Mouse (Mus musculus): ENCODE measurements around the gene Ifitm5. TPM values are rescaled to one million over a fixed set of nuclear protein-coding genes. Genes with fewer than 3 reads are reported as not detected.
"Not testable (repeated sequence)": the region's sequence is repeated elsewhere in the genome, so short reads cannot be mapped to it uniquely, and the experiment has no call there.

Ifitm5 gene
- total RNA-seq (2022) = 1 to 10 TPM; 1.1 to 2.7 (median 1.9) TPM

DNA sequence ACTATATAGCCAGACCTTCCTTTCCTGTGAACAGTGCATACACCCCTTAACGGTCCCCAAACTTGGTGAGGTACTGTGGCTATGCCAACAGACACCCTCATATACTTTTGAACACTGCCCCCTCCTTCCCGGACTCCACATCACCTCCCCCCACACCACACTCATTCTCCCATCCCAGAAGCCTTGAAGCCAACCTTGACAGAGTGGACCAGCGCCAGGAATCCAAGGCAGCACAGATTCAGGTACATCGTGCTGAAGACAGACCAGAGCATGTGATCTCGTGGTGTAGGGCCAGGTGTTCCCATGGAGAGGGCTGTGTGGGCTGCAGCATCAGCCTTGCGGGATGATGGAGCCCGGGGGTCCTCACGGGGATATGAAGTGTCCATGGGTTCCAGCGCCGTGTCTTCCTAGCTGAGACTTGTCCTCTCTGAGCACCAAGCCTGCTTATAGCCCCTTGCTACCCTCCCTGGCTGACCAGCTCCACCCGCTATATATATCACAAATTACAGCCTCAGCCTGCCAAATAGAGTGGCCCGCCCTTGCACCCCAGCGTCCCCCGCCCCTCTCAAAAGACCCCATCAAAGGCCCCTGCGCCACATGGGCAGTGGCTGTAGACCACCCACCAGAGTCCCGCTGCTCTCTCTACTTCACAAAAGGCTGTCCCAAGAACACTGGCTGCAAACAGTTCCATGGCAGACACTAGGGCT lies at the start of gene Ifitm5:
TSS of gene Ifitm5 (minus strand) at position 468 of the 707 bp plus-strand sequence.
- no peak for DNase-seq

DNA sequence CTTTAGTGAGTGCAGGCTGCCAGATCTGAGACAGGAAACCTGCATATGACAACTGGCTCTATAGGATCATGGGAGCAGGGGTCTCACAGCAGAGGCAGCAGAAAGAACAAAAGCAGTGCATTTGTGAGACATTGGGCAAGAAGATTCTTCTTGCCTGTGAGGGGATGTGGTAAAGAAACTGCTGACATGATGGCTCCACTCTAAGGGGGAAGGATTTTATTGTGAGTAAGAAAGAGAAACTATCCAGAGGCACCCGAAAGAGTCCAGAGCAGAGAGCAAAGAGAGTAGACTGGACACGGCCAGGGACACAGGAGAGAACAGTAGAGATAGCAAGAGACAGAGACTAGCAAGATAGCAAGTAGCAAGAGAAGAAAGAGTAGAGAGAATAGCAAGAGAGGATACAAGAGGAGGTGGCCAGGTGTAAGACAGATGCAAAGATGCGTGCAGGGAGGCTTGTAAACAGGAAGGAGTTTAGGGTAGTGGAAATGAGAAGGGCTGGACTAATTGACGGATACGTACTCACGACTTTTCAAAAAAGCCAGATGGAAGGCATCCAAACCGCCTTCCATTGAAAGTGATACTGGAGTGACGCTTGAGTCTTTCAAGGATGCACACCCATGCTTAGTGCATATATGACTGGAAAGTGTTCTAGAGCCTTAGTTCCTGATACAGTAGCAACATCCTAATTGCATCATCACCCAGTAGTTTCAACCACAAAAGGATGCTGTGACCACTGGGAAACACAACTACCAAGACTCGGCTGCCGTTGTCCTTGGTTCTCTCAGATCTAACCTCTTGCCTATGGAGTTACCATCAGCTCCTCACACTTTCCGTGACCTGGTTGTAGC lies 49.0 kb upstream of the Ifitm5 start:
- no peak for DNase-seq

DNA sequence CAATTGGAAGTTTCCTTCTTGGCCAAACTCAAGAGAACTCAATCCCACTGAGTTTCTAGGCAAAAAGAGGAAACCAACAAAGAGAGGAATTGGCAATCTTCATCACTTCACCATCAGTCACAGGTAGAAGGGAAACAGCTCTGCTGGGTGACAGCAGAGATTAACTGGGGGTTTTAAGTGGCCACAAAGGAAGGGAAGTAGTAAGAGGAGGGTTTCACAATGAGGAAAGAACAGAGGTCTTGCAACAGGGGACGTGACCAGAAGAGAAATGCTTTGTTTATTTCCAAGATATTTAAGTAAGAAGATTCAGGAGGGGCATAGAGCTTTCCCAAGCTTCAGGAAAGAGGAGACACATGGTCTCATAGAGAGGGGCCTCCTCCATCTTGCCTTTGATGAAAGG lies 47.7 kb upstream of the Ifitm5 start:
- DNase-seq = no peak

GRCm38 (mm10) chr7:140991117-140991689 lies 41.1 kb upstream of the Ifitm5 start:
- no peak for DNase-seq

- no peak for DNase-seq
Observed at GRCm38 (mm10) chr7:140990622-140991021, 40.5 kb upstream of the Ifitm5 start.

DNA sequence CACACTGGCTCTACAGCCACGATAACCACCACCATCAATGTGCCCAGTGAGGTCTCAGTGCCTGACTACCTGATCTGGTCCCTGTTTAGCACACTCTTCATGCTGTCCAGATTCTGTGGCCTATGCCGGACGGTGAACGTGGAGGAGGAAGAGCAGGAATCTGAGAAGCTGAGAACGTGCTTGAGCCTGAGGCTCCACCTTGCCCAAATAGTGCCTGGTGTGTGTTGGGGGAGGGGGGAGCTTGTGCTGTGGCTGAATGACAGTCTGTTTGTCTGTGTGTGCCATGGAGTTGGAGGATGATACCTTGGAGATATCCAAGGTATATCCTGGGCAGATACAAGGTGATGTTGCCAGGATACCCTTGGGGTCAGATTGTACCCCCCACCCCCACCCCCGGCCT lies 40.1 kb upstream of the Ifitm5 start:
- DNase-seq = no peak

GRCm38 (mm10) chr7:140989022-140989421 lies 38.9 kb upstream of the Ifitm5 start:
- no peak for DNase-seq

- no peak for DNase-seq
Observed at GRCm38 (mm10) chr7:140987182-140988138, 37.4 kb upstream of the Ifitm5 start.

DNA sequence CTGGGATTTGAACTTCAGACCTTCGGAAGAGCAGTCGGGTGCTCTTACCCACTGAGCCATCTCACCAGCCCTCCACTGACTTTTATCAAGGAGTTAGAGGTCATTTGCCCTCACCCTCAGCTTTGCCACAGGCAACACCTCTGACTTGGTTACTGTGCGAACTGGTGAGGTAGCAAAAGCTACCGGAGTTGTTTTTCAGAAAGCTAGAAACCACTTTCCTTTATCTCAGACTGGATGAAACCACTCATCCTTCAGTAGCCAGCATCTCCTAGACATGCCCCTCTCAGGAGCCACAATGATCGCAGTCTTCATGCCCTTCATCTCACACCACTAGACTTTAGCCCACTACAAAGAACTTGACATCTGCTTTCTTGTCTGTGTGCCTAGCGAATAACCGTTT lies 32.9 kb upstream of the Ifitm5 start:
- DNase-seq = no peak

GRCm38 (mm10) chr7:140981704-140982103 lies 31.6 kb upstream of the Ifitm5 start:
- no peak for DNase-seq

DNA sequence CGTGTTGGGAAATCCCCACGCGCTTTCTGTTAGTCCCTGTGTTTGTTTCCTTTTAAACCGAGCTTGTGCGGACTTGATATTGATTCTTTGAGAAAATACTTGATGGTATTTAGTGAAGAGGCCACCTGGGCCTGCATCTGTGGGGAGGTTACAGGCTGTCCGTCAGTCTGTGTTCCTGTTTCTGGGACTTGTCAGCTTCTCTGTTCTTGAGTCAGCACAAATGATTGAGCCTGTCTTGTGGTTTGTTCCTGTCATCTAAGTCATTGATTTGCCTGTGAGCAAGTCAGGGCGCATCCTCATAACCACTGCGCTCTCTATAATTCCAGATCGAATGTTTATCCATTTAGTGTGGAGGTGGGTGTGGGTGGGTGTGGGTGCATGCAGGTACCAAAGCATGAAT lies 26.6 kb upstream of the Ifitm5 start:
- not testable (repeated sequence) for DNase-seq

GRCm38 (mm10) chr7:140975465-140975864 lies 25.4 kb upstream of the Ifitm5 start:
- DNase-seq = no peak

DNA sequence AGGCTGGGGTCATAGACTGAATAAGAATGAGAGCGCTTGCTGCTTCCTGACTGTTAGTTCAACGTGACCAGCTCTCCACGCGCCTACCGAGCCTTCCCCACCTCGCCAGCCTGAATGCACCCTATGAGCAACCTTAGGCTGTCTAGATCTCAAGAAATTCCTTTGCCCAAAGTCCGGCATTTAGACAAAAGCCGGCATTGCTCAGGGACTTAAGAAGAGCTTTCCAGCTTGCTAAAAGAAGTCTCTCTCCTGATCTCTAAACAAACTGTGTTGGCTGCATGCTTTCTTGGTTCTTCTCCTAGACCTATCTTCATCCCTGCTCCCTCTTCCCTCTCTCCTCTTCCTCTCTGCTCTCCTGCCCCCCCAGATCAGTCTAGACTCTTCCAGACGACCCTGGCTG lies 24.8 kb upstream of the Ifitm5 start:
- DNase-seq = no peak

DNA sequence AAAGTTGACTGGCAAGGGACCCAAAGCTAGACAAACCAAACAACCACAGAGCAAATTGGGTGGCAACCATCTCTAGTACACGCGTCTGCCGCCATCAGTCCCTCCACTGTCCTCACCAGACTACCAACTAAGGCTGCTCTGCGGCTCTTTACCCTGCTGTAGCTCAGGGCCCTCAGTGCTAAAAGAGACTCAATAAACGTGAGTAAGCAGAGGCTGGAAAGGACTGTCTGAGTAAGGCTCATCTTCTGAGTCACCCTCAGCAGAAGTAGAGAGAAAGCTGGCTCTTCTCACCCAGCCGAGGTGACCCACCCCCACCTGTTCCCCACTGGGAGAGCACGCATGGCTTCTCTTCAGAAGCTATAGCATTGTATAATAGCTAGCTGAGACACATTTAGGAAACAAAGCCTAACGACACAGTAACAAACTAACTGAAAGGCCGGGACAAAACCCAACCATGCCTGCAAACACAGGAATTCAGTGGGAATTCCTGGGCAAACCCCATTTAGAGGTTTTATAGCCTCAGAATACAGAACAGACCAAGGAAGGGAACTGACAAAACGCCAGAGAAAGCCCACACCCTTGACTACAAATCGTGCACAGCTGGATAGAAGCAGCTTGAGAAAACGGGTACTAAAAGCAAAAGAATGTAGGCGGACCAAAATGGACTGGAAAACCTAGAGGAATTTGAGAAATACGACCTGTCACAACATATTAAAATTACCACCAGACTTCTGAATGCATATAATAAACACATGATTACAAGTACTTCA lies 23.5 kb upstream of the Ifitm5 start:
- no peak for DNase-seq

- DNase-seq = no peak
Observed at GRCm38 (mm10) chr7:140971479-140972171, 21.5 kb upstream of the Ifitm5 start.

DNA sequence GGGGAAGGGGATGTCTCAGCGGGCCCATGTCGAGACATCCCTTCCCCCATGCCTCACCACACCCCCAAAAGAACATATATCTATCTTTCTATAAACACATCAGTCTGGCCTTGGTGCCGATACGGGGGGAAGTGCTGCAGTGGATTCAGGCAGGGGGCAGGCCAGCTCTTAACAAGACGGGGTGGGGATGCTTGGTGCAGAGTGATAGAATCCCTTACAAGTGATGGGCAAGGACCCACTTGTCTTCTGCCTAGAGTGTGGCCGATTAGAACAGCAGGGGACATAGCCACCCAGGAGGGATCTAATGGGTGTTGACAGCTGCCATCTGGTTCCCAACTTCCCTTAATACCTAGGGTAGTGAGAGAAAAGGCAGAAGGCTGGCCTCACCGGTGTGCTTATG lies 20.8 kb upstream of the Ifitm5 start:
- no peak for DNase-seq

DNA sequence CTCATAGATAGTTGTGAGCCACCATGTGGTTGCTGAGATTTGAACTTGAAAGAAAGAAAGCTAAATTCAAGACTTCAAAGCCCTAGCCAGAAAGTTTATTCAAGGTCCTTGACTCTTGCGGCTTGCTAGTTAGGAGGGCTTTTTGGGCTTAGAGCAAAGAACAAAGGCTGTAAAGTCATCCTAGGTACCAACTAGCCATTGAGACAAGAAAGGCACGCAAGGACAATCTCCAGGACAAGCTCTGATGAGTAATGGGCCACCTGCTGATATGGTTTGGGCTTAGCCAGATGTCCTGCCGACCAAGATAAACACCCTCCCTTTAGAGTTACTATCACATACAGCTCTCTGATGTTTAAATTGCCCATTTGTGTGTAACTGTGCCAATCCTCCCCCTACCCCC lies 18.6 kb upstream of the Ifitm5 start:
- not testable (repeated sequence) for DNase-seq

DNA sequence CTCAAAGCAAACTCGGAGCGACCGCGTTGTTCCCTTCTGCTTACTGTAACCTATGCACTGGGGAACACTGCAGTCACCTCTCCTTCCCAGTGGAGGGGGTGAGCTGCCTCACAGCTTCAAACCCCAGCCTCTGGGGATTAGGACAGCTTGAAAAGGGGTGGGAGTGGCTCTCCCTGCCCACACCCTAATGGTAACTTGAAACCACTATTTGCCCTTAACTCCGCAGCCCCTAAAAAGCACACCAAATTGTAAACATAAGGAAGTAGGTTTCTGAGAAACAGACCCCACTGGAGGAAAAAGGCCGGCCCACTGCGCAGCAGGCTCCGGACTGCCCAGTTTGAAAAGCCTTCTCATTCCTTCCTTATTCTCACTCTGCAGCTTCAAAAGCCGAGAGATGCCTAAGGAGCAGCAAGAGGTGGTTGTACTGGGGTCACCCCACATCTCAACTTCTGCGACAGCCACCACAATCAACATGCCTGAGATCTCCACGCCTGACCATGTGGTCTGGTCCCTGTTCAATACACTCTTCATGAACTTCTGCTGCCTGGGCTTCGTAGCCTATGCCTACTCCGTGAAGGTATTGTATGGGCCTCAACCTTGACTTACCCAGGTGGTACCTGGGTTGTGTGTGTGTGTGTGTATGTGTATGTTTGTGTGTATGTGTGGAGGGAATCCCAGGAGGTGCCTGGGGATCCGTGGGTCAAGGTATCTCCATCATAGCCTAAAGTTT lies 17.9 kb upstream of the Ifitm5 start:
- DNase-seq = no peak

DNA sequence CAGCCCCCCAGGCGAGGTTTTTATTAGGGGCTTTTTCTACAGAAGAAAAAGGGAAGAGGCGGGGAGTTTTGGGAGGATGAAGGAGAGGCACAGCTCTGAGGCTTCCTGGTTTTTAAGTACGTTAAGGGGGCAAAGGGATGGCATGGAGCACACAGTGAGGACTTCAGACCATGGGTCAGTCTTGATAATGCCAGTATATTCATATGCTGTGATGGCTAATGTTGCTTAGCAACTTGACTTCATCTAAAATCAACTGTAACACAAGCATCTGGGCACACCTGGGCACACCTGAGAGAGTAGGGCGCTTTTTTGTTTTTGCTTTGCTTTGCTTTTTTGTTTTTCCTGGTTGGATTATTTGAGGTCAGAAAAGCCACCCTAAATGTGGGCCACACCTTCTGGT lies 16.8 kb upstream of the Ifitm5 start, which contains the start of gene Ifitm1:
TSS of gene Ifitm1 (plus strand) at position 301 of the 400 bp plus-strand sequence.
- no peak for DNase-seq

- DNase-seq = no peak
Observed at GRCm38 (mm10) chr7:140962733-140963132, 12.6 kb upstream of the Ifitm5 start.

Data from adrenal gland, adult 8-10 months (tissue).